Mouse (Mus musculus) myocyte (in vitro differentiated cells): ENCODE results near the gene Susd1. TPM values are rescaled to one million over a fixed set of nuclear protein-coding genes. Genes with fewer than 3 reads are reported as not detected.

ENCODE experiments used
- H3K27me3 ChIP-seq: one replicate; pipeline ENCODE4 v1.6.1; 2011; ENCODE audit not compliant: control insufficient read depth, insufficient read depth, insufficient read length
- H3K36me3 ChIP-seq: one replicate; pipeline ENCODE4 v1.6.1; 2011; ENCODE audit not compliant: control insufficient read depth, insufficient read depth
- H3K4me2 ChIP-seq: one replicate; pipeline ENCODE4 v1.6.1; 2011; ENCODE audit warnings: low read depth, control low read depth
- H3K4me3 ChIP-seq: one replicate; pipeline ENCODE4 v1.5.1; 2011; ENCODE audit warnings: mild to moderate bottlenecking, control low read depth, moderate library complexity
- H3K79me2 ChIP-seq: one replicate; pipeline ENCODE4 v1.6.1; 2011; ENCODE audit not compliant: control insufficient read depth, insufficient read depth
- H3ac ChIP-seq: one replicate; pipeline ENCODE4 v1.6.1; 2011; ENCODE audit not compliant: control insufficient read depth, insufficient read length
- CEBPB ChIP-seq: IDR thresholded peaks from 2 replicates; pipeline ENCODE4 v1.6.1; 2011; ENCODE audit warnings: mild to moderate bottlenecking, moderate library complexity; ENCODE audit not compliant: poor library complexity, insufficient read depth, severe bottlenecking
- E2F4 ChIP-seq: IDR thresholded peaks from one replicate; pipeline ENCODE4 v1.6.1; 2011; ENCODE audit warnings: mild to moderate bottlenecking, control low read depth, moderate library complexity; ENCODE audit not compliant: insufficient read depth
- MAX ChIP-seq: IDR thresholded peaks from one replicate; pipeline ENCODE4 v1.6.1; 2011; ENCODE audit warnings: low read depth, mild to moderate bottlenecking, control low read depth
- MYOD1 ChIP-seq, 3 experiments: IDR thresholded peaks; one replicate each; pipeline ENCODE4 v1.6.1; 2011; ENCODE audit warnings: control low read depth in 2 of 3, low read depth in 2 of 3, mild to moderate bottlenecking in 2 of 3, moderate library complexity in 1 of 3; ENCODE audit not compliant: insufficient read length in 2 of 3, control insufficient read depth in 1 of 3
- MYOG ChIP-seq, 3 experiments: IDR thresholded peaks; one replicate each; pipeline ENCODE4 v1.6.1; 2011; ENCODE audit warnings: control low read depth in 2 of 3, low read depth in 2 of 3, mild to moderate bottlenecking in 2 of 3; ENCODE audit not compliant: insufficient read length in 2 of 3, control insufficient read depth in 1 of 3, insufficient read depth in 1 of 3
- POLR2A ChIP-seq: IDR thresholded peaks from one replicate; pipeline ENCODE4 v1.6.1; 2011; ENCODE audit warnings: low read depth, mild to moderate bottlenecking, control low read depth, moderate library complexity; ENCODE audit not compliant: insufficient read length
- POLR2AphosphoS2 ChIP-seq: IDR thresholded peaks from one replicate; pipeline ENCODE4 v1.6.1; 2011; ENCODE audit warnings: low read depth, control low read depth; ENCODE audit not compliant: insufficient read length
- REST ChIP-seq: IDR thresholded peaks from one replicate; pipeline ENCODE4 v1.6.1; 2011; ENCODE audit warnings: mild to moderate bottlenecking, control low read depth, moderate library complexity; ENCODE audit not compliant: insufficient read depth, insufficient read length
- SRF ChIP-seq: IDR thresholded peaks from one replicate; pipeline ENCODE4 v1.6.1; 2011; ENCODE audit warnings: low read depth; ENCODE audit not compliant: control insufficient read depth, insufficient read length
- TCF12 ChIP-seq: IDR thresholded peaks from one replicate; pipeline ENCODE4 v1.6.1; 2011; ENCODE audit warnings: mild to moderate bottlenecking, control low read depth; ENCODE audit not compliant: poor library complexity, insufficient read depth, severe bottlenecking
- TCF3 ChIP-seq: IDR thresholded peaks from one replicate; pipeline ENCODE4 v1.6.1; 2011; ENCODE audit warnings: low read depth, control low read depth; ENCODE audit not compliant: insufficient read length
- USF1 ChIP-seq: IDR thresholded peaks from one replicate; pipeline ENCODE4 v1.6.1; 2011; ENCODE audit warnings: low read depth, mild to moderate bottlenecking, control low read depth, moderate library complexity
- polyA plus RNA-seq: library from polyadenylated mRNA; unstranded; fragments of >200 nt; fragmentation: generic; extraction: Trizol; gene quantifications from one replicate; pipeline ENCODE4 v1.2.1, GENCODE M21; 2012; ENCODE audit warnings: missing spikeins

Susd1 gene
- polyA plus RNA-seq, 1 experiment, result 0.55 TPM

GRCm38 (mm10) chr4:59324317-59324716 is 114.1 kb downstream of the Susd1 start:
- TF ChIP-seq E2F4 (no peak), TCF12 (no peak), POLR2A (no peak), SRF (no peak), CEBPB (no peak), POLR2AphosphoS2 (no peak)
- Histone ChIP-seq H3K4me2 (peak overlapping the region; percentile 28), H3K27me3 (no peaks in the 10 kb centered on the region), H3ac (no peak overlapping the region), H3K36me3 (no peaks in the 10 kb centered on the region), H3K4me3 (no peak overlapping the region), H3K79me2 (no peaks in the 10 kb centered on the region)

DNA sequence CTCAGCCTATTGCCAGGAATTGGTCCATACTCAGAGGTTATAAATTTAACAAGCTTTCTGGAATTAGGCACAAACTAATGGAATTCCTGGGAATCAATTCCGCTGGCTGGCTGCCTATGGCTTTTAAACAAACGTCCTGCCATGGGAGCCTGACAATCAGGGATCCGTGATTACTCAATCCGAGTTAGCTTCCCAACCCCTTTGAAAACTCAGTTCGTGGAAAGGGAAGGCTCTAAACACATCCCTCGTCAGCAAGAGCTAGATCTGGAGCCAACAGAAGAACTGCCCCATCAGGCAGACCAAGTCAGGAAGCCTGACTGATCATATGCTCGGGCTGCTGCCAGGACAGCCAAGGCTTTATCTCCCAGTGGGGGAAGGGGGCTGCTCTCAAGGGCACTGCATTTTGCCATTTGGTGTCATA is 115.2 kb downstream of the Susd1 start:
- H3K4me2 ChIP-seq, result no peak overlapping the region
- H3K36me3 ChIP-seq, result no peaks in the 10 kb centered on the region
- no peak overlapping the region for H3ac ChIP-seq
- no peaks in the 10 kb centered on the region for H3K27me3 ChIP-seq
- H3K4me3 ChIP-seq, result no peak overlapping the region
- TF ChIP-seq CEBPB (0 out of 2 replicates have a peak, but pooled peaks have one; percentile 27), E2F4 (no peak)
- H3K79me2 ChIP-seq, result no peaks in the 10 kb centered on the region

- Histone ChIP-seq H3K4me3 (no peak overlapping the region), H3K27me3 (no peaks in the 10 kb centered on the region), H3ac (no peak overlapping the region), H3K79me2 (no peaks in the 10 kb centered on the region), H3K4me2 (no peak overlapping the region), H3K36me3 (no peaks in the 10 kb centered on the region)
- TF ChIP-seq SRF (no peak), POLR2A (no peak), CEBPB (no peak), MAX (no peak), E2F4 (no peak), MYOD1 (IDR thresholded peaks at IDR 0.05; ENCODE audit: control insufficient read depth in 1 of 3, insufficient read length in 2 of 3, low read depth in 2 of 3) (no peak), TCF3 (no peak), MYOG (IDR thresholded peaks at IDR 0.05; ENCODE audit: control insufficient read depth in 1 of 3, insufficient read depth in 1 of 3, insufficient read length in 2 of 3, low read depth in 2 of 3) (no peak), USF1 (no peak), TCF12 (no peak), REST (no peak)
Measured at GRCm38 (mm10) chr4:59322733-59323132, 115.7 kb downstream of the Susd1 start.

DNA sequence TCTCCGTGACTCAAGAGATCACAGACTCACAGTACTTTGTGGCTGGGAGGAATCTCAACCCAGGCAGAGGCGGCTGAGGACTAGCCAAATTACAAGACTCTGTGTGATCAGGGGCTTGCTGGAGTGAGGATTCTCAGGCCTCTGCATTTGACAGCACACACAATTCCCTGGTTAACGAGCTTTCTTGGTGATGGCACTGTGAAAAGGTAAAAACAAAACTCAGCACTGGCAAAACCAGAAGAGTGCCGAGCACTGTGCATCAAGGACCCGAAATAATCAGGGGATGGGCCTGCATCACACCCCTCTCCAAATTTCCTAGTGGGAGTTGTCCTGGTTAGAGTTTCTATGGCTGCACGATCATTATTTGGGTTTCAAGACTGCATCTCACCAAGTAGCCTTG is 116.4 kb downstream of the Susd1 start:
- no peaks in the 10 kb centered on the region for H3K27me3 ChIP-seq
- no peak overlapping the region for H3K4me3 ChIP-seq
- TF ChIP-seq MYOD1 (IDR thresholded peaks at IDR 0.05; ENCODE audit: control insufficient read depth in 1 of 3, insufficient read length in 2 of 3, low read depth in 2 of 3) (no peak), TCF3 (no peak), E2F4 (no peak), USF1 (no peak), TCF12 (no peak), MYOG (IDR thresholded peaks at IDR 0.05; ENCODE audit: control insufficient read depth in 1 of 3, insufficient read depth in 1 of 3, insufficient read length in 2 of 3, low read depth in 2 of 3) (no peak), POLR2AphosphoS2 (no peak), SRF (no peak), POLR2A (no peak), MAX (no peak), REST (no peak), CEBPB (no peak)
- no peak overlapping the region for H3ac ChIP-seq
- H3K4me2 ChIP-seq, result no peak overlapping the region
- H3K36me3 ChIP-seq, result no peaks in the 10 kb centered on the region
- no peaks in the 10 kb centered on the region for H3K79me2 ChIP-seq

DNA sequence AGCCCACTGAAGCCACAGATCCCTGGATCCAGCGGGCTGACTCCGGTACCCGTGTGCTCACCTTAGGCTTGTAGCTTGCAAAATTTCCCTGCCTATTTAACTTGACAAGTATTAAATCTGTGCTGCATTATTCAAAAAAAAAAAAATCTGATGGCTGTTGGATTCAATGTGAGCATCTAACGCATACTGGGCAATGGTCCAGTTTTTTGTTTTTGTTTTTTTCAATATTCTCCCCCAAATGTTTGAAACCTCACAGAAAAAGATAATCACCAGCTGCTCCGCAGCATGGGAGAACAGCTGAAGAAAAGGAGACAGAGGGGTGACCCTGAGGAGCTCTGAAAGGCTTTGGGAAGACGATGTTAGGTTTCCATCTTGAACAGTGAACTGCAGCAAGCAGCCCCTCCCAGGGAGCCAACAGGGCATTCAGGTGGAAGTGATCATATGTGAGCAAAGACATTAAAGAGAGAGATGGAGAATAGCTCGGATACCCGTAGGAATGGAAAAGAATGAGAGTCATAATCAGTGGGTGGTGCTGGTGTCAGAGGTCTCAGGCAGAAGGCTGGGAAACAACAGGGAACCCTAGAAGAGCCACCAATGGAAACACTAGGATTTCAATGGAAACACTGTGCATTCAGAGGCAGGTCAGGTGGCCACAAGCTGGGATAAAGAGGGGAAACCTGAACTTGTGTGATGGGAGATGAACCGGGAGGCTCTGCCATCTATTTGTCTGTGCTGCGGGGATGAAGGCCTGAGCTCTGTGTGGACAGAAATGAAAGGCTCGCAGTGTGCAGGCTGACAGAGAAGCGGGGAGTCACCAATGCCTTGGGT is 117.0 kb downstream of the Susd1 start:
- Histone ChIP-seq H3K4me2 (no peak overlapping the region), H3K4me3 (no peak overlapping the region), H3K27me3 (no peaks in the 10 kb centered on the region), H3ac (no peak overlapping the region), H3K79me2 (no peaks in the 10 kb centered on the region), H3K36me3 (no peaks in the 10 kb centered on the region)
- TF ChIP-seq MYOG (IDR thresholded peaks at IDR 0.05; ENCODE audit: control insufficient read depth in 1 of 3, insufficient read depth in 1 of 3, insufficient read length in 2 of 3, low read depth in 2 of 3), result no peak
- no peak for TF ChIP-seq REST
- no peak for TF ChIP-seq POLR2AphosphoS2
- TF ChIP-seq POLR2A, result no peak
- no peak for TF ChIP-seq CEBPB
- no peak for TF ChIP-seq TCF12
- no peak for TF ChIP-seq SRF
- no peak for TF ChIP-seq USF1
- no peak for TF ChIP-seq E2F4
- TF ChIP-seq MYOD1 (IDR thresholded peaks at IDR 0.05; ENCODE audit: control insufficient read depth in 1 of 3, insufficient read length in 2 of 3, low read depth in 2 of 3), result no peak
- TF ChIP-seq MAX, result no peak
- TF ChIP-seq TCF3, result no peak
